Mouse (Mus musculus): ENCODE measurements around the gene Slc47a1.
"Not testable (repeated sequence)": the region's sequence is repeated elsewhere in the genome, so short reads cannot be mapped to it uniquely, and the experiment has no call there.

DNA sequence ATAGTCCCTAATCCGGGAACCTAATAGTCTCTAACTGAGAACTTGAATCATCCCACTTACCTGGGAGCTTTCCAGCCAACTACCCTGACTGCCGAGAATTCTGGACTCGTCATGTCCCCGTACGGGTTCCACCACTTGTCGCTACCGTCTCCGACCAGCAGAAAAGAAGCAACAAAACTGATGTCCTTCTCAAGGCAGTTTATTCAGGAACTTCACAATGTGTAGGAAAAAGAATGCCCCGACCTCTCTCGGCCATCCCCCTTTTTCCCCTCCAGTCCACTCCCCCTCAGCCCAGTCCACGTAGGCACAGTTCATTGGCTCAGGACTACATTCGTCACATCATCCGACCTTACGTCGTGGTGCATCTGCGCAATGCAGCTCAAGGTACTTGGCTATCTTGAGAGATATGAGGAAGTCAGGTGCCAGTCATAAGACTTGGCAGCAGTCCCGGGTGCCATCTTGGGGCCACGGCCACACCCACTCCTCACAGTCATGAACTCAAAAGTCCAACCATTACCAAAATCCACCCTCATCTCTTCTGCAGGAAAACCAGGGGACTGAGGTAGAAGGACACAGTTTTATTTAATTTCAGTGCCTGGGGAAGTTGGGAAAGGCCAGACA, 19.4 kb upstream of the Slc47a1 start:
- not testable (repeated sequence) for TF ChIP-seq POLR2A, CTCF (IDR thresholded peaks at IDR 0.05; ENCODE audit: extremely low read depth, insufficient read depth, low read length)

Data from cortical plate, adult 2 months (tissue).